Mouse (Mus musculus) v-Abl transformed pro-B cells (cell line): ENCODE measurements around the gene Myo15b.

Source experiments
- in situ Hi-C, 2 experiments: fragments of 400-800 bp; cut with MboI; formaldehyde crosslinking; loops; one replicate each; pipeline ENCODE4 v1.15.1; 2025; ENCODE audit not compliant: unreplicated experiment in 2 of 2

Myo15b gene

GRCm38 (mm10) chr11:115859143-115859945 is 1.1 kb downstream of the Myo15b start:
- in situ Hi-C loops = no loop called here

DNA sequence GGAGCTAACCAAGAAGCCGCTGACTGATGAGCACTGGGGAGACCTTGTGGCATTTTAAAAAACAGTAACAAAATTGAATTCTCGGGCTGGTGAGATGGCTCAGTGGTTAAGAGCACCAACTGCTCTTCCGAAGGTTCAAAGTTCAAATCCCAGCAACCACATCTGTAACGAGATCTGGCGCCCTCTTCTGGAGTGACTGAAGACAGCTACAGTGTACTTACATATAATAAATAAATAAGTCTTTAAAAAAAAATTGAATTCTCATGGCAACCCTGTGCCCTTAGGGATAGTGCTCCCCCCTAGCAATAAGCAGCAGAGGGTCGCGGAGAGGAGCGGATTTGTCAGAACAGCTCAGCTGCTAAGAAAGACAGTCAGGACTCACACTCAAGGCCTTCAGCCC is 5.7 kb downstream of the Myo15b start:
- in situ Hi-C loops = no loop called here

- in situ Hi-C loops = no loop called here
Observed at GRCm38 (mm10) chr11:115869393-115869792, 11.2 kb downstream of the Myo15b start.

- in situ Hi-C loops = loop anchor here in 1 of 2 experiments (5.0 kb wide), 1 partner anchor 145 kb away; no protein-coding TSS in a partner anchor
Observed at GRCm38 (mm10) chr11:115872437-115872836, 14.2 kb downstream of the Myo15b start.

DNA sequence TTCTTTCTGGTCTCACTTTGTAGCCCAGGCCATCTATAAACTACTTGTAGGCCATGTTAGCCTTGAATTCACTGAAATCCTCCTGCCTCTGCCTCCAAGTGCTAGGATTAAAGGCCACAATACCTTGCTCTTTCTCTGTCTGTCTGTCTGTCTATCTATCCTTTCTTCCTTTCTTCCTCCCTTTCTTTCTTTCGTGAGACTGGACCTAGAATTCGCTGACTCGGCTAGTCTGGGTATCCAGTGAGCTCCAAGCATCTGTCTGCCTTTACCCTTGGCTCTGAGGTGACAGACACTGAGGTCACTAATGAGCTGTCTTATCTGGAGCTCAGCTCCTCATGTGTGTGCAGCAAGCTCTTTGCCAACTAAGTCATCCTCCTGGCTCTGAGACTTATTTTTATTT is 17.7 kb downstream of the Myo15b start:
- in situ Hi-C loops = loop anchor here (5.0 to 25.0 kb wide), 2 partner anchors 154 to 936 kb away; no protein-coding TSS in a partner anchor

- in situ Hi-C loops = loop anchor here (5.0 to 25.0 kb wide), 2 partner anchors 154 to 936 kb away; no protein-coding TSS in a partner anchor
Observed at GRCm38 (mm10) chr11:115876438-115876837, 18.2 kb downstream of the Myo15b start.

GRCm38 (mm10) chr11:115877174-115877755 is 19.1 kb downstream of the Myo15b start:
- in situ Hi-C loops = loop anchor here (5.0 to 25.0 kb wide), 2 partner anchors 155 to 935 kb away; no protein-coding TSS in a partner anchor

DNA sequence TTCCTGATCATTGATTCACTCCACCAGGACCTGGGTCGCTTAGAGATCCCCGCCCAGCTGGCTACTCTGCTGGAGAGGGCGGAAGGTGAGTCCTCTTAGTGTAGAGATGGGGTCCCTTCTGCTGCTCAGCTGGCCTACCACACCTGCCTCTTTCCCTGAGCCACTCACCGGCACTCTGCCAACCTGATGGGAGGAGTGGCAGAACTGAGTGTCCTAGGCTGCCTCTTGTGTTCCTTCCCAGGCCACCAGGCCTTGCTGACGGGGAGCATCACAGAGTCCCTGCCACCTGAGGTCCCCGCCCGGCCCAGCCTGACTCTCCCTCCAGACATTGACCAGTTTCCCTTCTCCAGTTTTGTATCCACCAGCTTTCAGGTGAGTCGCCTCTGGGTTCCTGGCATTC is 19.9 kb downstream of the Myo15b start:
- in situ Hi-C loops = loop anchor here (5.0 to 25.0 kb wide), 2 partner anchors 156 to 934 kb away; no protein-coding TSS in a partner anchor

- in situ Hi-C loops = loop anchor here in 1 of 2 experiments (25.0 kb wide), 1 partner anchor 931 kb away; no protein-coding TSS in a partner anchor
Observed at GRCm38 (mm10) chr11:115881002-115881401, 22.8 kb downstream of the Myo15b start.

- in situ Hi-C loops = loop anchor here in 1 of 2 experiments (25.0 kb wide), 1 partner anchor 929 kb away; no protein-coding TSS in a partner anchor
Observed at GRCm38 (mm10) chr11:115883251-115883650, 25.0 kb downstream of the Myo15b start.

GRCm38 (mm10) chr11:115884361-115884760 is 26.2 kb downstream of the Myo15b start:
- in situ Hi-C loops = loop anchor here in 1 of 2 experiments (25.0 kb wide), 1 partner anchor 928 kb away; no protein-coding TSS in a partner anchor

DNA sequence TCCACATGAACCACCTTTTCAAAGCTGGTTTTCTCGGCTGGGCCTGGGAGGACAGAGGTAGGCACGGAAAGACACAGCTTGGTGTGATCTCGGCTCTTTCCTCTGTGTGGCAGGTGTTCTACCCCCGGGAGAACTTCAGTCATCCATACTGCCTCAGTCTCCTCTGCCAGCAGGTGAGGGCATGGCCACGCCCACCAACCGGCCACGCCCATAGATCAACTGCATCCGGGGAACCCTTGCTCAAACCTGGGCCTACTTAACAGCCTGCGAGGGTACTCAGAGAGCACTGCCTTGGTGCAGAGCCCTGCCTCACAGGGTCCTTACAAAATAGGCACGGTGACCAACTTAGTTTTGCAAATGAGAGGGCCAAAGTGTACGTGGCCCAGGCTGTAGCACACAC is 27.1 kb downstream of the Myo15b start:
- in situ Hi-C loops = loop anchor here in 1 of 2 experiments (25.0 kb wide), 1 partner anchor 927 kb away; no protein-coding TSS in a partner anchor

GRCm38 (mm10) chr11:115886446-115886845 is 28.2 kb downstream of the Myo15b start:
- in situ Hi-C loops = loop anchor here in 1 of 2 experiments (25.0 kb wide), 1 partner anchor 926 kb away; no protein-coding TSS in a partner anchor

DNA sequence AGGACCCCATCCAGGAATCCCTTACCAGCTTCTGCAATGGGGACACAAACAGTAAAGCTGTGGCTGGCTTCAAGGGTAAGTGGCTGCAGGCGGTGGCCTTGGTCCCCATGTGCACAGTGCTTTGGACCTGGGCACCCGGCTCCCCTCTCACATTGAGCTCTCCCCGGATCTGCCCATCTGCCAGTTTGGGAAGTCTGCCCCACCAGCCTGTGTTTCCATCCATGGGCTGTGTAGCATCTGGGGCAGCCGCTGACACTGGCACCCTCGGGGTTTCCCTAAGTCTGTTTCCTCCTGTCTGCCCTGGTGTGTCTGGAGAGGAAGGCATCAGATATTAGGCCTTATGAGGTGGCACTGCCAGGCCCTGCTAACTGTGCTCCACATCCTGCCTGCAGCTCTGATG is 29.8 kb downstream of the Myo15b start:
- in situ Hi-C loops = loop anchor here in 1 of 2 experiments (25.0 kb wide), 1 partner anchor 924 kb away; no protein-coding TSS in a partner anchor

DNA sequence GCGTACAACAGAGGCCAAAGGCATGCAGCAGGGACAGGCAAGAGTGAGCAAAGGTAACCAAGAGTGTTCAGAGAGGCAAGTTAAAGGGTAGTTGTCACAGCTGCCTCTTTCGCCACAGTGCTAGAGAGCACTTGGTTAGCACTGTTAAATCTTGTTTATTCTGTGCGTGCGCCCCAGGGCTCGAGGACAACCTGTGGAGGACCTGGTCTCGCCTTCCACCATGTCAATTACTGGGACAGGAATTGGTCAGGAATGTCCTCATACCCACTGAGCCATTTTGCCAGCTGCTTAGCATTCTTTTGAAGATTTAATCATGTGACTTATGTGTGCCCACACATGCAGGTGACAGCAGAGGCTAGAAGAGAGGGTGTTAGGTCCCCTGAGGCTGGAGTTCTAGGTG is 31.0 kb downstream of the Myo15b start:
- in situ Hi-C loops = loop anchor here in 1 of 2 experiments (25.0 kb wide), 1 partner anchor 923 kb away; no protein-coding TSS in a partner anchor

DNA sequence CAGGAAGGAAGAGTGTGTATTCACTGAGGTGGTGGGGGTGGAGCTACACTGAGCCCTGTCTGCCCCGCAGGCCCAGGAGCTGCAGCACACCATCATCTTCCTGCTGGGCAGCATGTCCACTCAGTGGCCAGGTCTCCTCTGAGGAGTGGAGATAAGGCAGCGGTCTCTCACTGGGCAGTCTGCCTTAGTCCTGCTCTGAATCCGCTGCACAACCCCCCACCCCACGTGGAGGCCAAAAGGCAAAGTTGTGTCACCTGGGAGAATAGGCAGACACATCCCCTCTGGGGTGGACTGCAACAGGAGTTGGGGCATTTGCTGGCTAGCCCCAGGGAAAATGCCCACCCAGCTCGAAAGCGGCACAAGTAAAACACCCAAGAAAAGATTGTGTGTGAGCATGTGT is 34.0 kb downstream of the Myo15b start:
- in situ Hi-C loops = loop anchor here in 1 of 2 experiments (25.0 kb wide), 1 partner anchor 920 kb away; no protein-coding TSS in a partner anchor

DNA sequence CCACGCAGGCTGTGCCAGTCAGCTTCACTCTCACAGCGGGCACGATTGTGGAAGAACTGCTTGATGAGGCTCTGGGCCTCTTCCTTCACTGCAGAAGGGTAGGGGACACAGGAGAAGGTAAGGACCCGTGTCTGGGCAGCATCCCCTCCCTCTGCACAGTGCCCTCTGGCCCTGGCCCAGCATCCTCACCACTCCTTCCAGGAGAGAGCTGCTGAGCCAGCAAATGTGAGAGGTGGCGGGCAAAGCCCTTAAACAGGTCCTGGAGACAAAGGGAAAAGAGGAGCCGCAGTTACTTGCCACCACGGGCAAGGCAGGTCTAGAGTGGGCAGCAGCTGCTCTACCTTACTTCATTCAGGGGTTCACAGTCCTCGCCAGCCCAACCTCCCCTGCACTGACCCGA is 34.9 kb downstream of the Myo15b start:
- in situ Hi-C loops = loop anchor here in 1 of 2 experiments (25.0 kb wide), 1 partner anchor 919 kb away; no protein-coding TSS in a partner anchor

- in situ Hi-C loops = loop anchor here in 1 of 2 experiments (25.0 kb wide), 1 partner anchor 917 kb away; no protein-coding TSS in a partner anchor
Observed at GRCm38 (mm10) chr11:115894755-115895520, 36.7 kb downstream of the Myo15b start.

- in situ Hi-C loops = loop anchor here in 1 of 2 experiments (25.0 kb wide), 1 partner anchor 914 kb away; no protein-coding TSS in a partner anchor
Observed at GRCm38 (mm10) chr11:115898446-115898845, 40.2 kb downstream of the Myo15b start.

DNA sequence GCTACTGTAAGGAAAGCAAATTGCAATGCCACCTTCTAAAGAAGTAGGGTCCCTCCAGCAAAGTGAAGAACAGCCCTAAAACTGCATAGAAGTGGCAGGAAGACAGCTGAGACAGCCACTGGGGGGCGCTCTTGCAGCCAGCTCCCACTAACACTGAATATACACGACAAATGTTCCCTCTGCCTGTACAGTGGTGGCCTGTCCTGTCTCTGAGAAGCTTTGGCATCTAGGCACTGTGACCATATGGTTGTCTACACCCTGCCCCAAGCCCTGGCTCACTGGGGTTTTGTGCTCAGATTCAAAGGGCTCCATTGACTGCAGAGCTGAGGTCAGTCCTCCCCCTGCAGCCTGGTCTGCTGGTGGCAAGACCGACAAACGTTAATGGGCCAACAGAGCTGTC is 40.7 kb downstream of the Myo15b start:
- in situ Hi-C loops = loop anchor here in 1 of 2 experiments (25.0 kb wide), 1 partner anchor 913 kb away; no protein-coding TSS in a partner anchor
